Mouse (Mus musculus) cerebellum, adult 2 months (tissue): Measurements from ENCODE around the gene Tom1.

Experiments used
- CTCF ChIP-seq: fragments of 200-500 bp; IDR thresholded peaks from 2 replicates; pipeline ENCODE4 v1.5.1; 2011; ENCODE audit warnings: low read depth, mild to moderate bottlenecking, control low read depth, low read length, moderate library complexity, borderline replicate concordance; ENCODE audit not compliant: insufficient read depth
- POLR2A ChIP-seq: fragments of 200-500 bp; IDR thresholded peaks from 2 replicates; pipeline ENCODE4 v1.6.1; 2011; ENCODE audit warnings: low read length, control low read depth, borderline replicate concordance; ENCODE audit not compliant: insufficient read depth

GRCm38 (mm10) chr8:75084382-75085064 lies 51.0 kb downstream of the Tom1 start:
- TF ChIP-seq CTCF (no peak), POLR2A (no peak)
